Mouse (Mus musculus): ENCODE data around the gene Gramd4. TPM values are rescaled to one million over a fixed set of nuclear protein-coding genes. Genes with fewer than 3 reads are reported as not detected.

Gene Gramd4
- total and polyA plus RNA-seq, 2 experiments from 2014 or later, result 22.5 to 47.6 TPM

DNA sequence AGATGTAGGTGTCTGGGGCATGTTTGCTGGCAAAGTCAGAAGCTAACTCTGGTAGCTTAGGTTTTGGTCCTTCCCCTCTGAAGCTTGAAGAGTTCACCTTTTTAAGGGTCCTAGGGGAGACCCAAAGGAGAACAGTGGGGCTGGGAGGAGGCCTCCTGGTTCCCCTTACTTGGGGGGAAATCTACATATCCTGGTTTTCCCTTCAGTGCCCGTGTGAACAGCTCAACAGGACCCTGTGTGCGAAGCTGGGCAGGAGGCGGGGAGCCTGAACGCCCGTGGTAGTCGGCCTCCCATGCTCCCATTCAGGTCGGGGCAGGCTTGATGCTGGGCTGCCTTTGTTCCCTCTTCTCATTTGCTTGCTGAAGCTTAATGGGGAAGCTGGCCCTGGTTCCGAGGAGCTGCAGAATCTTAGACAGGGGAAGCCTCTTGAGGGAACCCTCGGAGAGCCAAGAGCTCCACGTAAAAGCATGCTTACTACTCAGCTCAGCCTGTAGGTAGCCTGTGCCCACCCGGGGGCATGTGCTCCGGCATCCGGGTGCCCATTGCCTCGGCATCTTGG, 30.2 kb downstream of the Gramd4 start:
- H3K36me3 ChIP-seq (ENCODE audit: insufficient read depth, low read length), result peaks cover 11% of the 10 kb centered on the region; the same call in 1 of the 2 replicates
- no peaks in the 10 kb centered on the region for H3K9me3 ChIP-seq (ENCODE audit: low read length)
- H3K27me3 ChIP-seq (ENCODE audit: insufficient read depth, low read length), result no peaks in the 10 kb centered on the region
- DNase-seq (ENCODE audit: low spot score) (peak; percentile 61), ATAC-seq (ENCODE audit: low FRiP score) (peak; percentile 42)
- WGBS, result 13% methylated on average over 14 of the region's 14 CpGs
- H3K27ac ChIP-seq (ENCODE audit: low read depth, low read length), result peak overlapping the region; percentile 81
- TF ChIP-seq CTCF (IDR thresholded peaks at IDR 0.05), result no peak
- H3K4me1 ChIP-seq (ENCODE audit: insufficient read depth, low read length), result peaks cover 43% of the 10 kb centered on the region
- H3K4me2 ChIP-seq (ENCODE audit: low read depth, low read length, poor library complexity, severe bottlenecking), result no peak overlapping the region
- no peak overlapping the region for H3K4me3 ChIP-seq (ENCODE audit: low read depth, low read length)
- H3K9ac ChIP-seq (replicated peaks; ENCODE audit: low read length, poor library complexity, severe bottlenecking), result peak overlapping the region; percentile 39

DNA sequence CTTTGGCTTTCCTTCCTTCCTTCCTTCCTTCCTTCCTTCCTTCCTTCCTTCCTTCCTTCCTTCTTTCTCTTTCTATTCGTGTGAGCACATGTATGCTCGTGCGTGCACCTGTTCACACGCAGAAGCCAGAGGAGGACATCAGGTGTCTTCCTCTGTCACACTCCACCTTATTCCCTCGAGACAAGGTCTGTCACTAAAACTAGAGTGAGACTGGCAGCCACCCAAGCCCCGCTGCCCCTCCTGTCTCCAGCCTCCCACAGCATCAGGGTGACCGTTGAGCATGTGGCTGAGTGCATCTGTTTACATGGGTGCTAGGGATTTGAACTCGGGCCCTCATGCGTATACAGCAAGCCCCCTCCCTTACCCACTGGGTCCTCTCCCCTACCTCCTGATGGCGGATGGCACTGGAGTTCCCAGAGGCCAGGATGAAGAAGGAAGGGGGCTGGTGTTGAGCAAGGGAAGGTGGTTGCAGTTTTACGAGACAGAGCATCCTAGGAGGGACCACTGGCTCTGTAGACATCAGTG, 30.8 kb downstream of the Gramd4 start:
- no peaks in the 10 kb centered on the region for H3K27me3 ChIP-seq (ENCODE audit: insufficient read depth, low read length)
- ATAC-seq (ENCODE audit: low FRiP score) (no peak), DNase-seq (ENCODE audit: low spot score) (no peak)
- peak overlapping the region; percentile 81 for H3K27ac ChIP-seq (ENCODE audit: low read depth, low read length)
- 80% methylated on average over 11 of the region's 11 CpGs for WGBS
- no peak for TF ChIP-seq CTCF (IDR thresholded peaks at IDR 0.05)
- no peak overlapping the region for H3K4me3 ChIP-seq (ENCODE audit: low read depth, low read length)
- no peak overlapping the region for H3K9ac ChIP-seq (replicated peaks; ENCODE audit: low read length, poor library complexity, severe bottlenecking)
- H3K4me1 ChIP-seq (ENCODE audit: insufficient read depth, low read length), result peaks cover 42% of the 10 kb centered on the region
- H3K4me2 ChIP-seq (ENCODE audit: low read depth, low read length, poor library complexity, severe bottlenecking), result no peak overlapping the region
- H3K36me3 ChIP-seq (ENCODE audit: insufficient read depth, low read length), result peaks cover 13% of the 10 kb centered on the region; the same call in 1 of the 2 replicates
- no peaks in the 10 kb centered on the region for H3K9me3 ChIP-seq (ENCODE audit: low read length)

DNA sequence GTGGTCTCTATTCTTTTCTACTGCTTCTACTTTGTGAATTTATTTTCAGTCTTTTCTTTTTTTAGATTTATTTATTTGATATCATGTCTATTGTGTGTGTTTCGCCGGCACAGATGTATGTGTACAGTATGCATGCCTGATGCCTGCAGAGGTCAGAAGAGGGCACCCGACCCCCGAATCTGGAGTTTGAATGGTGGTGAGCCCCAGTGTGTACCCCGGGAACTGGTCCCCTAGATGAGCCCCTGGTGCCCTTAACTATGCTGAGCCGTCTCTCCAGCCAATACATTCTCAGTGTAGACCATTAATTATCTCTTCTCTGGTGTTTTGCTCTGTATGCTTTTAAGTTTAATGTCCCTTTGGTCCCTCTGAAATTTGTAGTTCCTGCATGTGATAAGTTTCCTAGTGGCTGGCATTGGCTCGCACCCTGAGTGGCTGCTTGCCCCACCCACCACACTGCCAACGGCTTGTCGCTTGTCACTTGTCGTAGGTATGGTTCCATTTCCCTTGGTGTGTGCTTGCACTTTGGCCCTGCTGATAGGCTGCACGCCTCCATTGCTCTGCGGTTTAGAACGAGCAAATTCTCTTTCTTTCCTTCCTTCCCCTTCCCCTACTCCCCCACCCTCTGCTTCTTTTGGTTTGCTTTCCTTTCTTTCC, 31.7 kb downstream of the Gramd4 start:
- peaks cover 15% of the 10 kb centered on the region; the same call in 1 of the 2 replicates for H3K36me3 ChIP-seq (ENCODE audit: insufficient read depth, low read length)
- H3K4me1 ChIP-seq (ENCODE audit: insufficient read depth, low read length), result peaks cover 38% of the 10 kb centered on the region
- DNase-seq (ENCODE audit: low spot score) (no peak), ATAC-seq (ENCODE audit: low FRiP score) (no peak)
- no peak for TF ChIP-seq CTCF (IDR thresholded peaks at IDR 0.05)
- 0 out of 2 replicates have a peak overlapping the region, but pooled peaks have one; percentile 59 for H3K27ac ChIP-seq (ENCODE audit: low read depth, low read length)
- no peak overlapping the region for H3K4me3 ChIP-seq (ENCODE audit: low read depth, low read length)
- no peaks in the 10 kb centered on the region for H3K9me3 ChIP-seq (ENCODE audit: low read length)
- H3K4me2 ChIP-seq (ENCODE audit: low read depth, low read length, poor library complexity, severe bottlenecking), result no peak overlapping the region
- H3K27me3 ChIP-seq (ENCODE audit: insufficient read depth, low read length), result no peaks in the 10 kb centered on the region
- WGBS, result 77% methylated on average over 13 of the region's 13 CpGs
- H3K9ac ChIP-seq (replicated peaks; ENCODE audit: low read length, poor library complexity, severe bottlenecking), result no peak overlapping the region

DNA sequence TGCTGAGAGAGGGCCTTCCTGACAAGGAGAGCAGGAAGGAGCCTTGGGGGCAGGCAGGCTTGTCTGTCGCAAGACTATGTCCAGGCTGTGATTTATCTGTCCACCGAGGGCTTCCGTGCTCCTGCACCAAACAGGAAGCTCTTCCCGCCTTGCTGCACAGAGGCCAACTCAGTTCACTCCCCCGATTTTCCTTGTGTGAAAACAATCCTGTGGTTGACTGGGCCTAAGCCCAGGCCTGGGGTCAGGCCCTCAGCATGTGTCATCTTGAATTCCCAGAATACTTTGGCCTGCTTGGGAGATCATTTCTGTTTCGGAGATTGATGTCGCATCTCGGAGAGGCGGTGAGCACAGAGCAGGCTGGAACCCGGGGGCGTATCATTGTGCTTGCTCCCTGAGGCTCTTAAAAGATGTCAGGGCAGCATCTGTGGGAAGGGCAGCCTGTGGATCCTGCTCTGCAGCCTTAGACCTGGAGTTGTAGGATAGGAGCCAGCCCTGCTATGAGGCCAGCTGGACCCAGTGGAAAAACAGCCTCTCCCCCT, 32.6 kb downstream of the Gramd4 start:
- Histone ChIP-seq H3K9me3 (ENCODE audit: low read length) (no peaks in the 10 kb centered on the region), H3K9ac (replicated peaks; ENCODE audit: low read length, poor library complexity, severe bottlenecking) (0 out of 2 replicates have a peak overlapping the region, but pooled peaks have one; percentile 13), H3K4me3 (ENCODE audit: low read depth, low read length) (no peak overlapping the region), H3K27ac (ENCODE audit: low read depth, low read length) (peak overlapping the region; percentile 59; the same call in 1 of the 2 replicates), H3K27me3 (ENCODE audit: insufficient read depth, low read length) (no peaks in the 10 kb centered on the region), H3K4me1 (ENCODE audit: insufficient read depth, low read length) (peaks cover 34% of the 10 kb centered on the region), H3K4me2 (ENCODE audit: low read depth, low read length, poor library complexity, severe bottlenecking) (no peak overlapping the region), H3K36me3 (ENCODE audit: insufficient read depth, low read length) (peaks cover 16% of the 10 kb centered on the region; the same call in 1 of the 2 replicates)
- ATAC-seq (ENCODE audit: low FRiP score), result no peak
- no peak for TF ChIP-seq CTCF (IDR thresholded peaks at IDR 0.05)
- 62% methylated on average over 11 of the region's 11 CpGs for WGBS
- DNase-seq (ENCODE audit: low spot score), result peak; percentile 28

DNA sequence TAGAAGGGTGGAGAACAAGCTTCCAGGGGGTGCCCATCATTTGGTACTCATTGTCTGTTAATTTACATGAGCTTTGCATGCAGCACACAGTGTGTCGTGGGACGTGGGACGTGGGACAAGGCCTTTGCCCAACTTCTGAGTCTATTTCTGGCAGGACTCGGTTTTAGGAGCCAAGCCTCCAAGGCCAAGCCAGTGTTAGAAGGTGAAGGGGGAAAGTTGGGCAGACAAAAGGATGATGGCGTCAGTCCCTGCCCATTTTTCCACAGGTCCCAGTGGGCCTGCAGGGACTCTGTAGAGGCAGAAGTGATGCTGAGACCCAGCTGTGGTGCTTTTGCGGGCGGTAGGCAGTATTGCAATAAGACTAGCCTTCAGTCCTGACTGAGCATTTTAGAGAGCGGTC, 33.1 kb downstream of the Gramd4 start:
- H3K27me3 ChIP-seq (ENCODE audit: insufficient read depth, low read length), result no peaks in the 10 kb centered on the region
- no peak overlapping the region for H3K9ac ChIP-seq (replicated peaks; ENCODE audit: low read length, poor library complexity, severe bottlenecking)
- H3K27ac ChIP-seq (ENCODE audit: low read depth, low read length), result peak overlapping the region; percentile 59; the same call in 1 of the 2 replicates
- DNase-seq (ENCODE audit: low spot score) (no peak), ATAC-seq (ENCODE audit: low FRiP score) (no peak)
- peaks cover 16% of the 10 kb centered on the region; the same call in 1 of the 2 replicates for H3K36me3 ChIP-seq (ENCODE audit: insufficient read depth, low read length)
- no peak overlapping the region for H3K4me3 ChIP-seq (ENCODE audit: low read depth, low read length)
- no peak overlapping the region for H3K4me2 ChIP-seq (ENCODE audit: low read depth, low read length, poor library complexity, severe bottlenecking)
- no peak for TF ChIP-seq CTCF (IDR thresholded peaks at IDR 0.05)
- H3K9me3 ChIP-seq (ENCODE audit: low read length), result no peaks in the 10 kb centered on the region
- peaks cover 30% of the 10 kb centered on the region; the same call in 1 of the 2 replicates for H3K4me1 ChIP-seq (ENCODE audit: insufficient read depth, low read length)
- 84% methylated on average over 8 of the region's 8 CpGs for WGBS

Measured in midbrain, postnatal 0 days (tissue).